Mouse (Mus musculus): ENCODE results near the gene Alad. TPM values are rescaled to one million over a fixed set of nuclear protein-coding genes. Genes with fewer than 3 reads are reported as not detected.

The Alad gene
- polyA plus RNA-seq (2012; ENCODE audit: insufficient read depth, insufficient read length, missing spikeins), result 9.2 and 10.3 TPM in 2 replicates

- Histone ChIP-seq H3K27ac (ENCODE audit: insufficient read depth, low read depth, low read length) (peak within 1 kb of the TSS; percentile 53), H3K4me3 (ENCODE audit: insufficient read depth, low read length) (peak within 1 kb of the TSS; percentile 76), H3K4me1 (ENCODE audit: control insufficient read depth, insufficient read depth, low read length) (peaks cover 16% of the 10 kb centered on the region)
- no peak for TF ChIP-seq POLR2A (IDR thresholded peaks at IDR 0.05; ENCODE audit: borderline replicate concordance, low read depth, low read length)
- TF ChIP-seq CTCF (IDR thresholded peaks at IDR 0.05; ENCODE audit: low read depth, low read length), result no peak
Measured at GRCm38 (mm10) chr4:62519849-62520233, at the start of gene Alad. TSS of gene Alad (minus strand) at chr4:62519918.

DNA sequence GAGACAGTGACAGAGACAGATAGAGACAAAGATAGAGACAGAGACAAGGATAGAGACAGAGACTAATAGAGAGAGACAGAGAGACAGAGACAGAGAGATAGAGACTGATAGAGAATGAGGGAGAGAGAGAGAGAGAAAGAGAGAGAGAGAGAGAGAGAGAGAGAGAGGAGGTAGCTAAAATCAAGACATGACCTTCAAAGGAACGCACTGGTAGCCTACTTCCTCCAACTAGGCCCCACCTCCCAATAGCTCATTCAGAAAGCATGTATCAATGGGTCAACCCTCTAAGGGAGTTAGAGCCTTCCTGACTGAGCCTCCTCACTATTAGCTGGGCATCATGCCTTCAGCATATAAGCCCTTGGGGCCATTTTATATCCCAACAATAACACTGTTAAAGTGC lies 48.6 kb upstream of the Alad start:
- no peak for TF ChIP-seq CTCF (IDR thresholded peaks at IDR 0.05; ENCODE audit: low read depth, low read length)
- no peak for TF ChIP-seq POLR2A (IDR thresholded peaks at IDR 0.05; ENCODE audit: borderline replicate concordance, low read depth, low read length)
- H3K4me1 ChIP-seq (ENCODE audit: control insufficient read depth, insufficient read depth, low read length), result no peaks in the 10 kb centered on the region
- no peak overlapping the region for H3K4me3 ChIP-seq (ENCODE audit: insufficient read depth, low read length)
- H3K27ac ChIP-seq (ENCODE audit: insufficient read depth, low read depth, low read length), result no peak overlapping the region

DNA sequence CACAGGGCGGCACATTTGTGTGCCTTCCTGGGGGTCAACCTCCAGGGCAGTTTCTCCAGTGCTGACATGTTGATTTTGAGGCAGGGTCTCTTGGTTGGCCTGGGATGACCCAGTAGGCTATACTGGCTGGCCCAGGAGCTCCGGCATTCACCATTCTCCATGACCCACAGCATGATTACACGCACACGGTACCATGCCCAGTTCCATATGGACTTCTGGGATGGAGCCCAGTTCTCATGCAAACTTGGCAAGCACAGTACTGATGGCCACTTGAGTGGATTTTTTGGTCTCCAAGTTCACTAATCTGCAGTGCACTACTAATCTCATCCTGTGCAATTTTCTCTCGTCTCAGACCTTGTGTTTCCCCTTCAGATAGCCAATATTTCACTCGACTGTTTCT lies 48.0 kb upstream of the Alad start:
- Histone ChIP-seq H3K4me3 (ENCODE audit: insufficient read depth, low read length) (no peak overlapping the region), H3K27ac (ENCODE audit: insufficient read depth, low read depth, low read length) (no peak overlapping the region), H3K4me1 (ENCODE audit: control insufficient read depth, insufficient read depth, low read length) (no peaks in the 10 kb centered on the region)
- TF ChIP-seq CTCF (IDR thresholded peaks at IDR 0.05; ENCODE audit: low read depth, low read length) (no peak), POLR2A (IDR thresholded peaks at IDR 0.05; ENCODE audit: borderline replicate concordance, low read depth, low read length) (no peak)

DNA sequence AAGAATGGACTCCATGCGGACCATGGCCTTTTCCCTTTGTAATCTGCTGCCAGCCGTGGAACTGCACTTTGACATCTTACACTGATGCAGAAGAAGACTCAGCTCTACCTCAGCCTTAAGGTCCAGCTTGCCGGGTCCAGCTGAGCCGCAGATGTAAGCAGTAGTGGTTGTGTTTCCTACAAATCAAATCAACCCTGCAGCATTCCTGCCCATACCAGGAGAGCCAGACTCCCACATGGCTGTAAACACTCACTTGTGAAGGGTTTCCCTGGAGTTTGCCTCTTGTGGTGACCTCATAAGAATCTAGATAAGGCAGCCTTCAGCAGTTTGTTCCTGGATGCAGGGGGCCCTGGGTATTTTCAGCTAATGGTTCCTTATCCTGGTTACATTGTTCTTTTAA lies 46.8 kb upstream of the Alad start:
- TF ChIP-seq CTCF (IDR thresholded peaks at IDR 0.05; ENCODE audit: low read depth, low read length) (no peak), POLR2A (IDR thresholded peaks at IDR 0.05; ENCODE audit: borderline replicate concordance, low read depth, low read length) (no peak)
- Histone ChIP-seq H3K4me1 (ENCODE audit: control insufficient read depth, insufficient read depth, low read length) (no peaks in the 10 kb centered on the region), H3K27ac (ENCODE audit: insufficient read depth, low read depth, low read length) (no peak overlapping the region), H3K4me3 (ENCODE audit: insufficient read depth, low read length) (no peak overlapping the region)

- H3K27ac ChIP-seq (ENCODE audit: insufficient read depth, low read depth, low read length), result no peak overlapping the region
- TF ChIP-seq CTCF (IDR thresholded peaks at IDR 0.05; ENCODE audit: low read depth, low read length) (no peak), POLR2A (IDR thresholded peaks at IDR 0.05; ENCODE audit: borderline replicate concordance, low read depth, low read length) (no peak)
- H3K4me3 ChIP-seq (ENCODE audit: insufficient read depth, low read length), result no peak overlapping the region
- H3K4me1 ChIP-seq (ENCODE audit: control insufficient read depth, insufficient read depth, low read length), result peaks cover 3% of the 10 kb centered on the region
Measured at GRCm38 (mm10) chr4:62562006-62562405, 42.3 kb upstream of the Alad start.

- H3K4me1 ChIP-seq (ENCODE audit: control insufficient read depth, insufficient read depth, low read length), result peaks cover 3% of the 10 kb centered on the region
- H3K4me3 ChIP-seq (ENCODE audit: insufficient read depth, low read length), result no peak overlapping the region
- TF ChIP-seq CTCF (IDR thresholded peaks at IDR 0.05; ENCODE audit: low read depth, low read length) (no peak), POLR2A (IDR thresholded peaks at IDR 0.05; ENCODE audit: borderline replicate concordance, low read depth, low read length) (no peak)
- H3K27ac ChIP-seq (ENCODE audit: insufficient read depth, low read depth, low read length), result no peak overlapping the region
Measured at GRCm38 (mm10) chr4:62561630-62562001, 41.9 kb upstream of the Alad start.

DNA sequence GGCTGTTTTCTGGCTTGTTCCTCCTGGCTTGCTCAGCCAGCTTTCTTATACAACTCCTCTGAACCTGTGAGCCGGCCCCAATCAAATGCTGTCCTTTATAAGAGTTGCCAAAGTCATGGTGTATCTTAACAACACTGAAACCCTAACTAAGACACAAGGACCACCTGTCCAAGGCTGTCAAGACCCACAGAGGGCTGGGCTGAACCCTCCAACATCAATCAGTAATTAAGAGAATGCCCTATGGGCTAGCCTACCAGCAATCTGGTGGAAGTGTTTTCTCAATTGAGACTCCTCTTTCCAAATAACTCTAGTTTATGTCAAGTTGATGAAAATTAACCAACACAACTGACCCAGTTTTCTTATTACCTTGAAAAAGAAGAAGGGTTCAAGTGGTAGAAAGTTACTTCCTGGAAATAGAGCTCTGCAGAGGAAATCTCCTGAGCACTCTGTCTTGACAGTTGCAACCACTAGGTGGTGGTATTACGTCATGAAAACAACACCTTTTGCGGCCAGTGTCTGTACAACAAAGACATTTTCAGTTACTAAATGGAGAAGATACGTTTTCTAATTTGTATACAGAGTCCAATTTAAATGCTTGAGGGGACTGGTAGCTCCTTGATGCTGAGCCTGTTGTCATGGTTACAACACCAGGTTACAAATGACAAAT lies 41.4 kb upstream of the Alad start:
- no peak for TF ChIP-seq POLR2A (IDR thresholded peaks at IDR 0.05; ENCODE audit: borderline replicate concordance, low read depth, low read length)
- no peak for TF ChIP-seq CTCF (IDR thresholded peaks at IDR 0.05; ENCODE audit: low read depth, low read length)

DNA sequence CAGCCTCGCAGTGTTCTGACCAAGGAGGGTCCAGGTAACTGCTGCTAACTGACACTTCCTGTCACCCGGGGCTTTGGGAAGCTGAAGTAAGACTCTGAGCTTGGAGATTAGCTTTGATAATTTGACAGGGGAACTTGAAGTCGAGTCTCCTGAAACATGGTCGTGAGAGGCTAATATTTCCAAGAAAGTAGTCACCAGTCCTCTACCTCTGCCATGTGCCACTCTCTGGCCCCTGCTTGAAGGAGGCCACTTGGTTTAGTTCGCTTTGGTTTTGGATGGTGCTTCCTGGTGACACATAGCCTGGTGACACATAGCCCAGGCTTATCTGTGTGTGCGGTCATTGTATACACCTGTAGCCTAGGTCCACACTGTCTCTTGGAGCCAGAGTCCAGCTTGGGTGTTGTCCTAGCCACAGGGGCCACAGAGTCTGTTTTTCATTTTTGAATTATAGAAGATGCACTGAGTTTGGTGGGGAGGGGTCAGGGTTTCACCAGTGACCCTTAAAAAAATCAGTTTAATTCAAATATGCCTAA lies 40.1 kb upstream of the Alad start, which contains the start of gene Rgs3:
Gene Rgs3 (plus strand): TSS at position 51 of the 533 bp plus-strand sequence.
- TF ChIP-seq POLR2A (IDR thresholded peaks at IDR 0.05; ENCODE audit: borderline replicate concordance, low read depth, low read length), result no peak
- H3K4me1 ChIP-seq (ENCODE audit: control insufficient read depth, insufficient read depth, low read length), result peaks cover 3% of the 10 kb centered on the region

More for the DNA sequence above, 41.4 kb upstream of the Alad start:
- no peak overlapping the region for H3K27ac ChIP-seq (ENCODE audit: insufficient read depth, low read depth, low read length)
- no peak overlapping the region for H3K4me3 ChIP-seq (ENCODE audit: insufficient read depth, low read length)
- peaks cover 3% of the 10 kb centered on the region for H3K4me1 ChIP-seq (ENCODE audit: control insufficient read depth, insufficient read depth, low read length)

GRCm38 (mm10) chr4:62557436-62557835 lies 37.7 kb upstream of the Alad start:
- Histone ChIP-seq H3K4me3 (ENCODE audit: insufficient read depth, low read length) (no peak overlapping the region), H3K4me1 (ENCODE audit: control insufficient read depth, insufficient read depth, low read length) (peaks cover 3% of the 10 kb centered on the region), H3K27ac (ENCODE audit: insufficient read depth, low read depth, low read length) (no peak overlapping the region)
- TF ChIP-seq CTCF (IDR thresholded peaks at IDR 0.05; ENCODE audit: low read depth, low read length) (no peak), POLR2A (IDR thresholded peaks at IDR 0.05; ENCODE audit: borderline replicate concordance, low read depth, low read length) (no peak)

More for the DNA sequence above, 40.1 kb upstream of the Alad start, which contains the start of gene Rgs3:
- H3K27ac ChIP-seq (ENCODE audit: insufficient read depth, low read depth, low read length), result no peak within 1 kb of the TSS
- no peak within 1 kb of the TSS for H3K4me3 ChIP-seq (ENCODE audit: insufficient read depth, low read length)

GRCm38 (mm10) chr4:62551966-62552365 lies 32.2 kb upstream of the Alad start:
- TF ChIP-seq POLR2A (IDR thresholded peaks at IDR 0.05; ENCODE audit: borderline replicate concordance, low read depth, low read length), result no peak
- no peak for TF ChIP-seq CTCF (IDR thresholded peaks at IDR 0.05; ENCODE audit: low read depth, low read length)
- no peaks in the 10 kb centered on the region; the same call in 1 of the 2 replicates for H3K4me1 ChIP-seq (ENCODE audit: control insufficient read depth, insufficient read depth, low read length)
- H3K27ac ChIP-seq (ENCODE audit: insufficient read depth, low read depth, low read length), result no peak overlapping the region
- H3K4me3 ChIP-seq (ENCODE audit: insufficient read depth, low read length), result no peak overlapping the region

All from bone marrow macrophage, adult 2 months (primary cell).